Mouse (Mus musculus) bone marrow, adult 2 months (tissue): ENCODE measurements around the gene Rec8.

ENCODE experiments used
- CTCF ChIP-seq: fragments of 200-500 bp; IDR thresholded peaks from 2 replicates; pipeline ENCODE4 v1.5.1; 2011; ENCODE audit warnings: low read length, control low read depth; ENCODE audit not compliant: control insufficient read depth, insufficient read depth
- POLR2A ChIP-seq: fragments of 200-500 bp; IDR thresholded peaks from 2 replicates; pipeline ENCODE4 v1.6.1; 2011; ENCODE audit warnings: low read depth, mild to moderate bottlenecking, control low read depth, low read length, borderline replicate concordance; ENCODE audit not compliant: control insufficient read depth

GRCm38 (mm10) chr14:55575711-55576110 lies 42.1 kb upstream of the Rec8 start:
- no peak for TF ChIP-seq CTCF
- TF ChIP-seq POLR2A: no peak
